Mouse (Mus musculus) heart, embryonic 12.5 days (tissue): ENCODE results near the gene Ackr2. TPM values are rescaled to one million over a fixed set of nuclear protein-coding genes. Genes with fewer than 3 reads are reported as not detected.

ENCODE experiments used
- ATAC-seq: fragments of 200-750 bp; cut with Nextera tagmentation; 2 replicates; pipeline ENCODE4 v1.8.0; 2017; ENCODE audit warnings: moderate TSS enrichment, moderate library complexity; ENCODE audit not compliant: insufficient number of reproducible peaks, low FRiP score
- H3K27ac ChIP-seq: fragments of 300-500 bp; sonication (generic); 2 replicates; pipeline ENCODE4 v1.5.1; 2016; ENCODE audit warnings: mild to moderate bottlenecking, moderate library complexity; ENCODE audit not compliant: poor library complexity, severe bottlenecking
- H3K27me3 ChIP-seq: fragments of 300-500 bp; sonication (generic); replicated peaks from 2 replicates; pipeline ENCODE4 v1.6.1; 2016; ENCODE audit warnings: mild to moderate bottlenecking, moderate library complexity
- H3K36me3 ChIP-seq: fragments of 300-500 bp; sonication (generic); 2 replicates; pipeline ENCODE4 v1.6.1; 2016; ENCODE audit warnings: mild to moderate bottlenecking, moderate library complexity
- H3K4me1 ChIP-seq: fragments of 300-500 bp; sonication (generic); replicated peaks from 2 replicates; pipeline ENCODE4 v1.6.1; 2016; ENCODE audit warnings: mild to moderate bottlenecking
- H3K4me2 ChIP-seq: fragments of 300-500 bp; sonication (generic); 2 replicates; pipeline ENCODE4 v1.6.1; 2016; ENCODE audit warnings: mild to moderate bottlenecking, moderate library complexity
- H3K4me3 ChIP-seq: fragments of 300-500 bp; sonication (generic); 2 replicates; pipeline ENCODE4 v1.5.1; 2016; ENCODE audit warnings: mild to moderate bottlenecking
- H3K9ac ChIP-seq: fragments of 300-500 bp; sonication (generic); 2 replicates; pipeline ENCODE4 v1.6.1; 2016; ENCODE audit warnings: mild to moderate bottlenecking, moderate library complexity
- H3K9me3 ChIP-seq: fragments of 300-500 bp; sonication (generic); replicated peaks from 2 replicates; pipeline ENCODE4 v1.6.1; 2016; ENCODE audit warnings: mild to moderate bottlenecking, moderate library complexity
- WGBS: fragments of 180-500 bp; shearing (Covaris S2); methylation state at CpG from one replicate; pipeline ENCODE4 v1.1.7; 2016; 5-methylcytosine and 5-hydroxymethylcytosine counted together
- polyA plus RNA-seq: library from polyadenylated mRNA; unstranded; fragments of >200 nt; fragmentation: Nextera tagmentation; extraction: Ambion mirVana; gene quantifications from 2 replicates; pipeline ENCODE4 v1.2.1, GENCODE M21; 2016

Ackr2 gene
- polyA plus RNA-seq, 1 experiment from 2014 or later = 0.09 TPM

- no peak overlapping the region for H3K4me3 ChIP-seq
- 0 out of 2 replicates have a peak, but pooled peaks cover 6% of the 10 kb centered on the region for H3K4me1 ChIP-seq
- no peak overlapping the region for H3K4me2 ChIP-seq
- no peaks in the 10 kb centered on the region for H3K36me3 ChIP-seq
- H3K9me3 ChIP-seq = no peaks in the 10 kb centered on the region
- H3K9ac ChIP-seq = no peak overlapping the region
- 82% methylated on average over 5 of the region's 5 CpGs for WGBS
- no peak overlapping the region for H3K27ac ChIP-seq
- H3K27me3 ChIP-seq = no peaks in the 10 kb centered on the region
- ATAC-seq = no peak
Observed at GRCm38 (mm10) chr9:121869432-121869831, 28.7 kb upstream of the Ackr2 start.

GRCm38 (mm10) chr9:121869973-121870515, 28.1 kb upstream of the Ackr2 start:
- 53% methylated on average over 4 of the region's 4 CpGs for WGBS
- H3K9ac ChIP-seq = no peak overlapping the region
- no peak for ATAC-seq
- H3K27me3 ChIP-seq = no peaks in the 10 kb centered on the region
- no peak overlapping the region for H3K27ac ChIP-seq
- no peak overlapping the region for H3K4me2 ChIP-seq
- H3K4me1 ChIP-seq = 0 out of 2 replicates have a peak, but pooled peaks cover 6% of the 10 kb centered on the region
- H3K4me3 ChIP-seq = no peak overlapping the region
- no peaks in the 10 kb centered on the region for H3K9me3 ChIP-seq
- no peaks in the 10 kb centered on the region for H3K36me3 ChIP-seq

- no peak overlapping the region for H3K4me2 ChIP-seq
- no peak overlapping the region for H3K27ac ChIP-seq
- 74% methylated on average over 2 of the region's 2 CpGs for WGBS
- H3K36me3 ChIP-seq = no peaks in the 10 kb centered on the region
- no peaks in the 10 kb centered on the region for H3K9me3 ChIP-seq
- no peaks in the 10 kb centered on the region for H3K27me3 ChIP-seq
- no peak for ATAC-seq
- no peak overlapping the region for H3K9ac ChIP-seq
- H3K4me1 ChIP-seq = no peaks in the 10 kb centered on the region
- no peak overlapping the region for H3K4me3 ChIP-seq
Observed at GRCm38 (mm10) chr9:121872062-121872683, 26.0 kb upstream of the Ackr2 start.

GRCm38 (mm10) chr9:121873578-121873977, 24.6 kb upstream of the Ackr2 start:
- no peak overlapping the region for H3K4me3 ChIP-seq
- no peak for ATAC-seq
- no peaks in the 10 kb centered on the region for H3K9me3 ChIP-seq
- no peaks in the 10 kb centered on the region for H3K4me1 ChIP-seq
- H3K4me2 ChIP-seq = no peak overlapping the region
- no peak overlapping the region for H3K27ac ChIP-seq
- no peaks in the 10 kb centered on the region for H3K27me3 ChIP-seq
- no peak overlapping the region for H3K9ac ChIP-seq
- H3K36me3 ChIP-seq = no peaks in the 10 kb centered on the region

GRCm38 (mm10) chr9:121877052-121877740, 21.0 kb upstream of the Ackr2 start:
- Histone ChIP-seq H3K4me2 (no peak overlapping the region), H3K36me3 (no peaks in the 10 kb centered on the region), H3K4me3 (no peak overlapping the region), H3K9me3 (no peaks in the 10 kb centered on the region), H3K9ac (no peak overlapping the region), H3K27me3 (no peaks in the 10 kb centered on the region), H3K27ac (no peak overlapping the region), H3K4me1 (0 out of 2 replicates have a peak, but pooled peaks cover 5% of the 10 kb centered on the region)
- no peak for ATAC-seq
- 24% methylated on average over 3 of the region's 3 CpGs for WGBS

- H3K9ac ChIP-seq = no peak overlapping the region
- H3K4me2 ChIP-seq = peak overlapping the region; percentile 50
- H3K27me3 ChIP-seq = no peaks in the 10 kb centered on the region
- no peaks in the 10 kb centered on the region for H3K36me3 ChIP-seq
- no peak overlapping the region for H3K27ac ChIP-seq
- 28% methylated on average over 14 of the region's 14 CpGs for WGBS
- ATAC-seq = no peak
- no peak overlapping the region for H3K4me3 ChIP-seq
- no peaks in the 10 kb centered on the region for H3K9me3 ChIP-seq
- H3K4me1 ChIP-seq = 0 out of 2 replicates have a peak, but pooled peaks cover 5% of the 10 kb centered on the region
Observed at GRCm38 (mm10) chr9:121880840-121881239, 17.3 kb upstream of the Ackr2 start.

- Histone ChIP-seq H3K4me1 (0 out of 2 replicates have a peak, but pooled peaks cover 5% of the 10 kb centered on the region), H3K4me3 (no peak overlapping the region), H3K9me3 (no peaks in the 10 kb centered on the region), H3K36me3 (no peaks in the 10 kb centered on the region), H3K4me2 (no peak overlapping the region; the same call in 1 of the 2 replicates), H3K27ac (no peak overlapping the region), H3K27me3 (no peaks in the 10 kb centered on the region), H3K9ac (no peak overlapping the region)
- no peak for ATAC-seq
- 70% methylated on average over 6 of the region's 6 CpGs for WGBS
Observed at GRCm38 (mm10) chr9:121881301-121881700, 16.9 kb upstream of the Ackr2 start.

- Histone ChIP-seq H3K9ac (no peak overlapping the region), H3K36me3 (no peaks in the 10 kb centered on the region), H3K27ac (no peak overlapping the region), H3K4me1 (0 out of 2 replicates have a peak, but pooled peaks cover 5% of the 10 kb centered on the region), H3K9me3 (no peaks in the 10 kb centered on the region), H3K4me3 (no peak overlapping the region), H3K27me3 (no peaks in the 10 kb centered on the region), H3K4me2 (no peak overlapping the region)
- ATAC-seq = peak; percentile 51; the same call in 1 of the 2 replicates
- WGBS = 54% methylated on average over 7 of the region's 7 CpGs
Observed at GRCm38 (mm10) chr9:121882015-121882457, 16.1 kb upstream of the Ackr2 start.

- Histone ChIP-seq H3K4me2 (peak overlapping the region; percentile 49), H3K27ac (peak overlapping the region; percentile 33; the same call in 1 of the 2 replicates), H3K4me3 (no peak overlapping the region), H3K27me3 (no peaks in the 10 kb centered on the region), H3K4me1 (peaks cover 15% of the 10 kb centered on the region), H3K36me3 (no peaks in the 10 kb centered on the region), H3K9ac (no peak overlapping the region), H3K9me3 (no peaks in the 10 kb centered on the region)
- ATAC-seq = 0 out of 2 replicates have a peak, but pooled peaks have one; percentile 22
- WGBS = 63% methylated on average over 4 of the region's 4 CpGs
Observed at GRCm38 (mm10) chr9:121889927-121890440, 8.2 kb upstream of the Ackr2 start.

- Histone ChIP-seq H3K4me3 (peak overlapping the region; percentile 1; the same call in 1 of the 2 replicates), H3K36me3 (no peaks in the 10 kb centered on the region), H3K4me2 (peak overlapping the region; percentile 49), H3K27me3 (no peaks in the 10 kb centered on the region), H3K27ac (peak overlapping the region; percentile 33; the same call in 1 of the 2 replicates), H3K9me3 (no peaks in the 10 kb centered on the region), H3K9ac (no peak overlapping the region), H3K4me1 (peaks cover 15% of the 10 kb centered on the region)
- WGBS = 7% methylated on average over 18 of the region's 18 CpGs
- ATAC-seq = peak; percentile 91
Observed at GRCm38 (mm10) chr9:121890441-121890941, 7.7 kb upstream of the Ackr2 start.

GRCm38 (mm10) chr9:121891301-121891700, 6.9 kb upstream of the Ackr2 start:
- Histone ChIP-seq H3K36me3 (no peaks in the 10 kb centered on the region), H3K4me3 (no peak overlapping the region), H3K27ac (no peak overlapping the region), H3K27me3 (no peaks in the 10 kb centered on the region), H3K4me1 (peaks cover 15% of the 10 kb centered on the region), H3K4me2 (no peak overlapping the region), H3K9ac (no peak overlapping the region), H3K9me3 (no peaks in the 10 kb centered on the region)
- ATAC-seq = no peak
- 73% methylated on average over 9 of the region's 9 CpGs for WGBS
